9 mouse cellular contexts compared by ENCODE assay signal in the genomic region with DNA sequence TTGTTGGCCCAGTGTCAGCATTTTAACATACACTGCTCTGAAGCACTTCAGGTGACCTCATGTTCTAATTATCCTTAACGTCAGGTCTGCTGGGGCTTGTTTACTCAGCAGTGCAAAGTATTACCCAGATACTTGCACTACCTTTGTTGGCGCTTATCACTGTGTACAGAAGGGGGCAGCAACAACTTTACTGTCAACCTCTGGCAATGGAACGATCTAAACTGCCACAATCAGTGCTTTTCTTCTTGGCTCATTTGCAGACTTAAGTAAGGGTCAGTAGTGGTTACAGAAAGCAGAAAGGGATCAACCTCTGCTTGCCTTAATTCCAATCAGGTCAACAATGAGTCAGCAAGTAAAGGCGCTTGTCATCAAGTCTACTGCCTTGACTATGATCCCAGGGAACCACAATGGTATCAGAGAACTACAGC. TPM values are rescaled to one million over a fixed set of nuclear protein-coding genes. Genes with fewer than 3 reads are reported as not detected.
DNase-seq lines count a peak whose midpoint lies in the region; ATAC-seq and TF ChIP-seq lines count a peak whose summit lies in the region.
"Had no signal": no experiment of that assay in that cellular context is flagged by ENCODE, and none has a peak within 500 bp of the region (broad histone marks: within the 10 kb centered on the region; RNA-seq: fewer than 3 reads in every experiment).

No protein-coding gene starts in this region.

- TF ChIP-seq POLR2A in MEL (IDR thresholded peaks at IDR 0.05; ENCODE audit: control insufficient read depth in 1 of 2, insufficient read depth in 1 of 2, low read depth in 1 of 2, low read length in 2 of 2, poor library complexity in 1 of 2), result no peak

- no peaks in the 10 kb centered on the region for H3K27me3 ChIP-seq in MEL (ENCODE audit: control insufficient read depth in 1 of 2, insufficient read depth in 2 of 2, low read length in 2 of 2)

- peak; percentile 50 for DNase-seq in adrenal gland, adult 2 months
- no peak for DNase-seq in adrenal gland, postnatal 25 days
- peak; percentile 61 for DNase-seq in MEL (ENCODE audit: low read depth, low spot score)
- DNase-seq in lung, adult 18-20 months, result peak; percentile 54 to 70
- DNase-seq in layer of hippocampus, adult 9-11 months, result no peak
- DNase-seq in left cerebral cortex, adult 18-20 months (ENCODE audit: low spot score in 2 of 2), result no peak

- no peaks in the 10 kb centered on the region for H3K9me3 ChIP-seq in MEL (replicated peaks; ENCODE audit: insufficient read depth, low read length)

- no peak overlapping the region for H3K27ac ChIP-seq in MEL (ENCODE audit: control insufficient read depth, low read depth, low read length)

- peaks cover 88% of the 10 kb centered on the region for H3K79me2 ChIP-seq in MEL (ENCODE audit: control insufficient read depth, insufficient read depth, low read length, poor library complexity)

- peak; percentile 29 to 38; a peak in 3 of 4 replicates for TF ChIP-seq EP300 in MEL (IDR thresholded peaks at IDR 0.05; ENCODE audit: low read depth in 1 of 2, low read length in 2 of 2)

- peaks cover 29 to 33% of the 10 kb centered on the region in 2 experiments for H3K4me1 ChIP-seq in MEL (ENCODE audit: control insufficient read depth in 1 of 2, insufficient read depth in 2 of 2, low read length in 2 of 2)

- no peak overlapping the region for H3K4me3 ChIP-seq in MEL (ENCODE audit: control insufficient read depth in 1 of 2, insufficient read depth in 1 of 2, low read depth in 2 of 2, low read length in 2 of 2)
- H3K4me3 ChIP-seq: myocyte had no signal

- H3K9ac ChIP-seq in MEL (ENCODE audit: control insufficient read depth, low read depth, low read length, poor library complexity, severe bottlenecking), result no peak overlapping the region

- peak; percentile 11 to 51 (median 37); a peak in 3 of 6 replicates for TF ChIP-seq CTCF in MEL (IDR thresholded peaks at IDR 0.05 in 2 of 3, conservative IDR thresholded peaks at IDR 0.05 in 1 of 3; ENCODE audit: control insufficient read depth in 1 of 3, insufficient read depth in 1 of 3, low read depth in 2 of 3, low read length in 3 of 3, poor library complexity in 1 of 3, severe bottlenecking in 1 of 3)

- peak; percentile 22 for TF ChIP-seq RAD21 in MEL (IDR thresholded peaks at IDR 0.05; ENCODE audit: low read depth, low read length)

- peak; percentile 68 for ATAC-seq in inflammation-experienced regulatory T-cells, adult 6 months
- no peak; the same call in 1 of the 2 replicates for ATAC-seq in megakaryocyte, adult 5-6 weeks (ENCODE audit: poor library complexity, severe bottlenecking)

- peaks cover 43 to 86% of the 10 kb centered on the region in 2 experiments for H3K36me3 ChIP-seq in MEL (ENCODE audit: control insufficient read depth in 1 of 2, insufficient read depth in 2 of 2, low read length in 2 of 2)

TF ChIP-seq in MEL, 35 proteins besides CTCF, POLR2A, EP300 and RAD21:
- TF ChIP-seq MXI1 (IDR thresholded peaks at IDR 0.05; ENCODE audit: low read depth, low read length) (peak; percentile 42; the same call in 1 of the 2 replicates), MAZ (IDR thresholded peaks at IDR 0.05; ENCODE audit: low read depth, low read length) (no peak), MYB (IDR thresholded peaks at IDR 0.05; ENCODE audit: low read depth, low read length) (no peak), KAT2A (conservative IDR thresholded peaks at IDR 0.05; ENCODE audit: low read depth, low read length) (no peak), BHLHE40 (IDR thresholded peaks at IDR 0.05; ENCODE audit: borderline replicate concordance, low read depth, low read length) (no peak), SMC3 (IDR thresholded peaks at IDR 0.05; ENCODE audit: low read depth, low read length) (peak; percentile 37; the same call in 1 of the 2 replicates), TAL1 (IDR thresholded peaks at IDR 0.05; ENCODE audit: low read length) (no peak), ELF1 (IDR thresholded peaks at IDR 0.05; ENCODE audit: low read depth, low read length) (no peak), E2F4 (IDR thresholded peaks at IDR 0.05; ENCODE audit: borderline replicate concordance, low read depth, low read length) (no peak), POLR2AphosphoS5 (IDR thresholded peaks at IDR 0.05; ENCODE audit: borderline replicate concordance, low read depth, low read length) (no peak), CHD2 (IDR thresholded peaks at IDR 0.05; ENCODE audit: low read length) (no peak), SIN3A (IDR thresholded peaks at IDR 0.05; ENCODE audit: low read length) (peak; percentile 40; the same call in 1 of the 2 replicates), RCOR1 (IDR thresholded peaks at IDR 0.05; ENCODE audit: low read depth, low read length) (peak; percentile 53; the same call in 1 of the 2 replicates), ZMIZ1 (IDR thresholded peaks at IDR 0.05; ENCODE audit: low read depth, low read length) (no peak)

RNA-seq across cellular contexts. Expression of a gene that starts 13.8 kb away (rescaled TPM):
- total RNA-seq in adrenal gland, adult 2 months (2021), result 10 to 100 TPM; 48.5 to 64.4 TPM
- 17.2 and 19.9 TPM in 2 replicates for polyA plus RNA-seq in adrenal gland, adult 2 months (2012; rRNA removed)
- total RNA-seq in adrenal gland, postnatal 25 days (2021), result 50.8 and 51.0 TPM in 2 replicates
- 78.2 and 80.4 TPM in 2 replicates for total RNA-seq in MEL (2012; rRNA removed)
- 100 to 1,000 TPM; 103 to 979 TPM for polyA plus RNA-seq in MEL (2012; ENCODE audit: insufficient read depth in 1 of 2, insufficient read length in 2 of 2, low read depth in 1 of 2, low replicate concordance in 2 of 2, missing spikeins in 1 of 2)
- 100 to 1,000 TPM in 2 of 3 experiments, 10 to 100 TPM in 1; 77.8 to 124 (median 122) TPM for polyA plus RNA-seq in inflammation-experienced regulatory T-cells, adult 6 months (2017; shearing (Covaris generic))
- total RNA-seq in left cerebral cortex, adult 18-20 months (2021), result 10 to 100 TPM; 45.0 to 48.1 TPM
- total RNA-seq in megakaryocyte, adult 5-6 weeks (2015), result 32.4 and 32.9 TPM in 2 replicates
- total RNA-seq in megakaryocyte, adult 5-6 weeks (2017), result 35.0 and 42.0 TPM in 2 replicates

RNA-seq across cellular contexts. Expression of a gene that starts 54.0 kb away (rescaled TPM):
- under 1 TPM; 0.63 to 0.90 TPM for total RNA-seq in adrenal gland, adult 2 months (2021)
- polyA plus RNA-seq in adrenal gland, adult 2 months (2012; rRNA removed), result 1.3 and 1.6 TPM in 2 replicates
- 1.1 TPM in 2 replicates for total RNA-seq in adrenal gland, postnatal 25 days (2021)
- total RNA-seq in MEL (2012; rRNA removed), result not detected in 2 replicates
- under 1 TPM in 1 of 2 experiments, not detected in 1; 0.01 TPM for polyA plus RNA-seq in MEL (2012; ENCODE audit: insufficient read depth in 1 of 2, insufficient read length in 2 of 2, low read depth in 1 of 2, low replicate concordance in 2 of 2, missing spikeins in 1 of 2)
- not detected for polyA plus RNA-seq in inflammation-experienced regulatory T-cells, adult 6 months (2017; shearing (Covaris generic))
- total RNA-seq in left cerebral cortex, adult 18-20 months (2021), result 10 to 100 TPM; 21.6 TPM
- total RNA-seq in megakaryocyte, adult 5-6 weeks (2015), result not detected in 2 replicates
- total RNA-seq in megakaryocyte, adult 5-6 weeks (2017), result not detected in 2 replicates
- polyA plus RNA-seq: myocyte had no signal

Comparison
In these comparisons a context has a peak if more than half of its experiments do, and no peak if none do; other contexts are left out.
1. DNase-seq: peak in adrenal gland, adult 2 months (single experiment), MEL (single experiment) and lung, adult 18-20 months (2 of 2); none in adrenal gland, postnatal 25 days (single experiment), layer of hippocampus, adult 9-11 months (single experiment) and left cerebral cortex, adult 18-20 months (0 of 2).
2. RNA of a gene that starts 54.0 kb away (total RNA-seq): 21.6 TPM in left cerebral cortex, adult 18-20 months; 1.1 TPM in adrenal gland, postnatal 25 days, 0.63 to 0.90 TPM in adrenal gland, adult 2 months, not detected in MEL and not detected in megakaryocyte, adult 5-6 weeks; every median in the first group is over 10 times any median in the second.